In genomic region chr11:82101087-82101486, GRCm38 (mm10) we compare ENCODE assay signal across 20 mouse cellular contexts. TPM values are rescaled to one million over a fixed set of nuclear protein-coding genes. Genes with fewer than 3 reads are reported as not detected.
"Had no signal": no experiment of that assay in that cellular context is flagged by ENCODE, and none has a peak within 500 bp of the region (broad histone marks: within the 10 kb centered on the region; RNA-seq: fewer than 3 reads in every experiment).

No protein-coding gene starts in this region.

- H3K4me1 ChIP-seq: limb, embryonic 13.5 days; liver, embryonic 15.5 days; lung, embryonic 15.5 days; midbrain, embryonic 13.5 days; stomach, embryonic 15.5 days had no signal

- H3K27ac ChIP-seq: limb, embryonic 13.5 days; liver, embryonic 15.5 days; midbrain, embryonic 13.5 days had no signal

- H3K9ac ChIP-seq: limb, embryonic 13.5 days; liver, embryonic 15.5 days; lung, embryonic 15.5 days; midbrain, embryonic 13.5 days; stomach, embryonic 15.5 days had no signal

- H3K9me3 ChIP-seq: limb, embryonic 13.5 days; liver, embryonic 15.5 days; lung, embryonic 15.5 days; midbrain, embryonic 13.5 days; stomach, embryonic 15.5 days had no signal

- H3K4me2 ChIP-seq: limb, embryonic 13.5 days; liver, embryonic 15.5 days; lung, embryonic 15.5 days; midbrain, embryonic 13.5 days; stomach, embryonic 15.5 days had no signal

- H3K36me3 ChIP-seq: limb, embryonic 13.5 days; liver, embryonic 15.5 days; lung, embryonic 15.5 days; midbrain, embryonic 13.5 days; stomach, embryonic 15.5 days had no signal

- H3K27me3 ChIP-seq: limb, embryonic 13.5 days; liver, embryonic 15.5 days; lung, embryonic 15.5 days; midbrain, embryonic 13.5 days; stomach, embryonic 15.5 days had no signal

- H3K4me3 ChIP-seq: limb, embryonic 13.5 days; liver, embryonic 15.5 days; lung, embryonic 15.5 days; midbrain, embryonic 13.5 days; stomach, embryonic 15.5 days had no signal

- DNase-seq: kidney, adult 8-10 months; kidney, postnatal 25 days; layer of hippocampus, postnatal 36 days; left cerebral cortex, postnatal 4 days; lung, postnatal 36 days; right cerebral cortex, postnatal 14 days; thymus, adult 2 months; thymus, postnatal 36 days had no signal

- ATAC-seq: midbrain, embryonic 13.5 days had no signal

RNA-seq across cellular contexts. Expression of gene Ccl12, which starts 0.6 kb away (rescaled TPM):
- total RNA-seq: liver, adult 2 months had no signal
- polyA plus RNA-seq: spleen, adult 2 months had no signal

RNA-seq across cellular contexts. Expression of gene Ccl8, which starts 13.9 kb away (rescaled TPM):
- total RNA-seq: layer of hippocampus, postnatal 36 days; left cerebral cortex, adult 8-10 months; left cerebral cortex, postnatal 4 days; liver, adult 2 months; midbrain, postnatal 0 days had no signal
- polyA plus RNA-seq: kidney, embryonic 16.5 days; limb, embryonic 13.5 days; liver, adult 2 months; liver, embryonic 15.5 days; lung, embryonic 15.5 days; midbrain, embryonic 13.5 days; midbrain, postnatal 0 days; neural tube, embryonic 14.5 days; stomach, embryonic 15.5 days had no signal

RNA-seq across cellular contexts. Expression of gene Ccl11, which starts 43.5 kb away (rescaled TPM):
- total RNA-seq: layer of hippocampus, postnatal 36 days; left cerebral cortex, postnatal 4 days; midbrain, postnatal 0 days had no signal
- polyA plus RNA-seq: midbrain, embryonic 13.5 days; neural tube, embryonic 14.5 days; testis, adult 2 months had no signal

RNA-seq across cellular contexts. Expression of gene Ccl7, which starts 55.6 kb away (rescaled TPM):
- total RNA-seq: layer of hippocampus, postnatal 36 days; left cerebral cortex, adult 8-10 months; left cerebral cortex, postnatal 4 days had no signal
- polyA plus RNA-seq: liver, adult 2 months; spleen, adult 2 months; testis, adult 2 months had no signal
